Mouse (Mus musculus) heart, embryonic 12.5 days (tissue): Measurements from ENCODE around the gene Frmd4a. TPM values are rescaled to one million over a fixed set of nuclear protein-coding genes. Genes with fewer than 3 reads are reported as not detected.
"Not testable (repeated sequence)": the region's sequence is repeated elsewhere in the genome, so short reads cannot be mapped to it uniquely, and the experiment has no call there.

ENCODE experiments used
- ATAC-seq: fragments of 200-750 bp; cut with Nextera tagmentation; 2 replicates; pipeline ENCODE4 v1.8.0; 2017; ENCODE audit warnings: moderate TSS enrichment, moderate library complexity; ENCODE audit not compliant: insufficient number of reproducible peaks, low FRiP score
- H3K27ac ChIP-seq: fragments of 300-500 bp; sonication (generic); 2 replicates; pipeline ENCODE4 v1.5.1; 2016; ENCODE audit warnings: mild to moderate bottlenecking, moderate library complexity; ENCODE audit not compliant: poor library complexity, severe bottlenecking
- H3K27me3 ChIP-seq: fragments of 300-500 bp; sonication (generic); replicated peaks from 2 replicates; pipeline ENCODE4 v1.6.1; 2016; ENCODE audit warnings: mild to moderate bottlenecking, moderate library complexity
- H3K36me3 ChIP-seq: fragments of 300-500 bp; sonication (generic); 2 replicates; pipeline ENCODE4 v1.6.1; 2016; ENCODE audit warnings: mild to moderate bottlenecking, moderate library complexity
- H3K4me1 ChIP-seq: fragments of 300-500 bp; sonication (generic); replicated peaks from 2 replicates; pipeline ENCODE4 v1.6.1; 2016; ENCODE audit warnings: mild to moderate bottlenecking
- H3K4me2 ChIP-seq: fragments of 300-500 bp; sonication (generic); 2 replicates; pipeline ENCODE4 v1.6.1; 2016; ENCODE audit warnings: mild to moderate bottlenecking, moderate library complexity
- H3K4me3 ChIP-seq: fragments of 300-500 bp; sonication (generic); 2 replicates; pipeline ENCODE4 v1.5.1; 2016; ENCODE audit warnings: mild to moderate bottlenecking
- H3K9ac ChIP-seq: fragments of 300-500 bp; sonication (generic); 2 replicates; pipeline ENCODE4 v1.6.1; 2016; ENCODE audit warnings: mild to moderate bottlenecking, moderate library complexity
- H3K9me3 ChIP-seq: fragments of 300-500 bp; sonication (generic); replicated peaks from 2 replicates; pipeline ENCODE4 v1.6.1; 2016; ENCODE audit warnings: mild to moderate bottlenecking, moderate library complexity
- WGBS: fragments of 180-500 bp; shearing (Covaris S2); methylation state at CpG from one replicate; pipeline ENCODE4 v1.1.7; 2016; 5-methylcytosine and 5-hydroxymethylcytosine counted together
- polyA plus RNA-seq: library from polyadenylated mRNA; unstranded; fragments of >200 nt; fragmentation: Nextera tagmentation; extraction: Ambion mirVana; gene quantifications from 2 replicates; pipeline ENCODE4 v1.2.1, GENCODE M21; 2016

Gene Frmd4a
- polyA plus RNA-seq, 1 experiment from 2014 or later: 23.2 TPM

DNA sequence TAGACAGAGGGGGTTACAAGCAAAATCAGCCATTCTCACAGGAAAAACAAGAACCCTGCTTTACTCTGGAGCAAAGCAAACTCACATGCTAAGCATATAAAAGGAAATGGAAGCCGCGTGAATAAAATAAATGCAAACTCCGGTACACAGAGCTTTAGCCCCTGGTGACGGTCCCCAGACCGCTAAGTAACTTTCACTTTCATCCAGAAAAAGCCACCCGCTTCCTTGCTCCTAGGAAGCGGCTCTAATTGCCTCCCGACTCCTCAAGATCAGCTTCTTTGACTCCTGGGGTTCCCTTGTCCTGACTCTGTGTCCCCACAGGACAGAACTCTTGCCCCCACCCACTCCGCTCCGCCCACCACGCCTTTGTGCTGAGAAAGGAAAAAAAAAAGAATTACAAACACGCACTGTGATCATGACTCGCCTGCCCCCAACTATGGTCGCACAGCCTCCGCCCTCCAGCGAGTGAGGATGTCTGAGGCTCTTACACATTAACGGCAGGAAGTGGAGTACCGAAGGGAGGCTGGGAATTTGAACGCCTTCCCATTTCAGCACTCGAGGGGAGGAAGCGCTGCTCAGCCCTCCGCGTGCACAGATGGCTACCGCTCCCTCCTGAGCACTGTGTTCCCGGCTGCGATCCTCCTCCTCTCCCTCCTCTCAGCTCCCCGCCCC, 541.8 kb downstream of the Frmd4a start:
- peak; percentile 75 for ATAC-seq
- WGBS: 1% methylated on average over 27 of the region's 27 CpGs
- H3K36me3 ChIP-seq: peaks cover under 1% of the 10 kb centered on the region; the same call in 1 of the 2 replicates

GRCm38 (mm10) chr2:4559883-4560247, 542.3 kb downstream of the Frmd4a start:
- peak; percentile 69 for ATAC-seq
- 0% methylated on average over 8 of the region's 8 CpGs for WGBS

More for the DNA sequence above, 541.8 kb downstream of the Frmd4a start:
- Histone ChIP-seq H3K4me1 (peaks cover 74% of the 10 kb centered on the region), H3K27ac (peak overlapping the region; percentile 98), H3K4me2 (peak overlapping the region; percentile 81), H3K4me3 (peak overlapping the region; percentile 59), H3K27me3 (no peaks in the 10 kb centered on the region), H3K9ac (peak overlapping the region; percentile 78), H3K9me3 (no peaks in the 10 kb centered on the region)

GRCm38 (mm10) chr2:4560516-4560915, 543.0 kb downstream of the Frmd4a start:
- Histone ChIP-seq H3K9ac (peak overlapping the region; percentile 78), H3K4me2 (peak overlapping the region; percentile 81), H3K4me3 (peak overlapping the region; percentile 59), H3K27ac (peak overlapping the region; percentile 98), H3K4me1 (peaks cover 79% of the 10 kb centered on the region)
- not testable (repeated sequence) for H3K36me3 ChIP-seq, H3K9me3 ChIP-seq, ATAC-seq, H3K27me3 ChIP-seq
- WGBS: 8% methylated on average over 2 of the region's 2 CpGs

More at GRCm38 (mm10) chr2:4559883-4560247, 542.3 kb downstream of the Frmd4a start:
- Histone ChIP-seq H3K9me3 (no peaks in the 10 kb centered on the region), H3K4me1 (peaks cover 79% of the 10 kb centered on the region), H3K9ac (peak overlapping the region; percentile 78), H3K27ac (peak overlapping the region; percentile 98), H3K4me3 (peak overlapping the region; percentile 59), H3K36me3 (peaks cover 3% of the 10 kb centered on the region), H3K4me2 (peak overlapping the region; percentile 81), H3K27me3 (no peaks in the 10 kb centered on the region)

DNA sequence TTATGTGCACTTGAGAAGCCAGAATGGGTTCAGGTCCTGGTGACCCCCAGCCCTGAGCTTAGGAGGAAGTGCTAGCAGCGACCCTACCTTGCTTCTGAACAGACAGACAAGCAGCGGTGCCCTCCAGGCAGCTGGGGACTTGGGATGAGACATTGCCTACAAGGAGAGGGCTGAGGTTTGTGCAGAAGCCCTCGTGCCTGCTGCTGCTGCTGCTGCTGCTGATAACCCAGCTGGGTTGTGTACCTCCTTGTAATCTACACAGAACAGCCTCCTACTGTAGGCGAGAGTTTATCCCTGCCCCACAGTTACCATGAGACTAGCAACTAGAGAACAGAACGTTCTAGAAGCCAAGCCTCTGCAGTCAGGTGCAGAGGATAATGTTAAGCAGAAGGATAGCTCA, 543.7 kb downstream of the Frmd4a start:
- 6% methylated on average over 5 of the region's 5 CpGs for WGBS
- H3K36me3 ChIP-seq: peaks cover 9% of the 10 kb centered on the region
- peak overlapping the region; percentile 78 for H3K9ac ChIP-seq
- H3K9me3 ChIP-seq: no peaks in the 10 kb centered on the region
- H3K4me1 ChIP-seq: peaks cover 74% of the 10 kb centered on the region
- peak; percentile 81 for ATAC-seq
- no peaks in the 10 kb centered on the region for H3K27me3 ChIP-seq
- peak overlapping the region; percentile 81 for H3K4me2 ChIP-seq
- H3K27ac ChIP-seq: peak overlapping the region; percentile 98
- H3K4me3 ChIP-seq: peak overlapping the region; percentile 59

DNA sequence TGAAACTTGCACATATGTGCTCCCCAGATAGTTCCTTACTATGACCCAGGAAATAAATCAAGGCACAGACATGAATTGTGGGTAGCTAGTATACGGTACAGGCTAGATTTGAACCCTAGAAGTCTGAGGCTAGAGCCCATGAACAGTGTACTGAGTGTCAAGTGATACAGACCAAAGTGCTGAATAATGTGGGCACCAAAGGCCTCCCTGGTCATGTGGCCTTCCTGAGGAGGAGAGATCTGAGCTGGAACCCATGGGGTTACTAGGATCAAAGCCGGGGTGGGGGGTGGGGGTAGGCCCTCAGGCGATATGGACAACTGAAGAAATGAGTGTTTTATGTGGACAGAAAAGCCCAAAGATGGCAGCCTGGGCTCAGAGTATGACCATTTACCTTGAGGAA, 544.9 kb downstream of the Frmd4a start:
- Histone ChIP-seq H3K27ac (no peak overlapping the region), H3K27me3 (no peaks in the 10 kb centered on the region), H3K9ac (no peak overlapping the region), H3K4me2 (peak overlapping the region; percentile 45), H3K4me3 (peak overlapping the region; percentile 59), H3K9me3 (no peaks in the 10 kb centered on the region), H3K4me1 (peaks cover 62% of the 10 kb centered on the region), H3K36me3 (peaks cover 20% of the 10 kb centered on the region)
- peak; percentile 63 for ATAC-seq
- 77% methylated on average over 3 of the region's 3 CpGs for WGBS

- peaks cover 57% of the 10 kb centered on the region for H3K4me1 ChIP-seq
- 68% methylated on average over 5 of the region's 5 CpGs for WGBS
- no peak overlapping the region for H3K27ac ChIP-seq
These were observed 545.3 kb downstream of the Frmd4a start for GRCm38 (mm10) chr2:4562826-4563225.

DNA sequence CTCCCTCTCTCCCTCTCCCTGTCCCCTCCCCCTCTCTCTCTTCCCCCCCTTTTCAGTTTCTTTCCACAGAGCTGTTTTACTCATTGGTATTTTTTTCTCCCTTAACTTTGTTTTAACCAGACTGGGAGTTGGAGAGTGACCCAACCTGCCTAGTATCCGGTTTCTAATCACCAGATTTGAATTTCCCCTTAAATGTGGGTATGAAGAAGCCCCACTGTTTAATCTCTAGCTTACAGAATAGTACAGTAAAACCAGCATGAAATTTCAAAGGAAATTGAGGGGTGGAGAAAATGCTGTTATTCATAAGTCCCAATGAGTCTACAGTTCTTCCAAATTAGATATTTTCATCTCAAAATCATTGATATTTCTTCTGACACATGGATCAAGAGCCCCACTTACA, 545.8 kb downstream of the Frmd4a start:
- WGBS: 82% methylated on average over 1 of the region's 1 CpGs
- no peaks in the 10 kb centered on the region for H3K9me3 ChIP-seq
- no peaks in the 10 kb centered on the region for H3K27me3 ChIP-seq
- no peak overlapping the region for H3K27ac ChIP-seq
- H3K4me1 ChIP-seq: peaks cover 52% of the 10 kb centered on the region
- H3K4me2 ChIP-seq: peak overlapping the region; percentile 45
- H3K9ac ChIP-seq: no peak overlapping the region
- peaks cover 26% of the 10 kb centered on the region for H3K36me3 ChIP-seq
- no peak for ATAC-seq
- peak overlapping the region; percentile 59; the same call in 1 of the 2 replicates for H3K4me3 ChIP-seq

More at GRCm38 (mm10) chr2:4562826-4563225, 545.3 kb downstream of the Frmd4a start:
- Histone ChIP-seq H3K9ac (no peak overlapping the region), H3K9me3 (no peaks in the 10 kb centered on the region), H3K27me3 (no peaks in the 10 kb centered on the region), H3K4me2 (peak overlapping the region; percentile 45), H3K4me3 (peak overlapping the region; percentile 59), H3K36me3 (peaks cover 24% of the 10 kb centered on the region)
- no peak for ATAC-seq

DNA sequence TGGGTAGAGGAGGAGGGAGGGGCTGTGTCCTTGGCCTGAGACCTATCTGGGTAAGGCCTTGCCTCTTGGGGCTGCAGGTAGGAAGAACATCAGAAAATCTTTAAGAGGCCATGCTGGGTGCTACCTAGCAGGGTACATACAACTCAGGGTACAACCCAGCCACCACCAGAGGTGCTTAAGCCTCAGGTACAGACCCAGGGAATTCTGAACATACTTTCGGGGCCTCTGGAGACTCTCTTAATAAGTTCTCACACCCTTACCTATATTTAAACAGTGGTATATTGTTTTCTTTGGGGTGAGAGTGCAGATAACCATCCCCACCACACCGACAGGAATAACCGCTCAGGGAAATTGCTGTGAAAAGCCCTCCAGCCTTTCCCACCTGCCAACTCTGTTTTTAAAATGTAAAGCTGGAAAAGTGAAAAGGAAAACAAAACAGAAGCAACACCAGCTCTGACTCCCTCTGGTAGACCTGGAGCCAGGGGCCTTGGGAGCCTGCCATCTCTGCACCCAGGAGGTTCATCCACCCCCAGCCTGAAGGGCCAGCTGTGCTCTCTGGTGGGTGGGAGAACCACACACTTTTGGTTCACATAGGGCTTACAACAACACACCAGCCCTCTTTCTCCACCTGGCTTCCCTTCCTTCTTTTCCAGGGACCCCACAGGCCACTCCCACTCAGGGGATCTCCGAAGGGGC, 548.9 kb downstream of the Frmd4a start:
- Histone ChIP-seq H3K4me2 (no peak overlapping the region), H3K36me3 (peaks cover 29% of the 10 kb centered on the region), H3K27me3 (no peaks in the 10 kb centered on the region), H3K9me3 (no peaks in the 10 kb centered on the region), H3K4me1 (peaks cover 54% of the 10 kb centered on the region), H3K4me3 (no peak overlapping the region), H3K27ac (no peak overlapping the region), H3K9ac (no peak overlapping the region)
- 87% methylated on average over 4 of the region's 4 CpGs for WGBS
- no peak for ATAC-seq

DNA sequence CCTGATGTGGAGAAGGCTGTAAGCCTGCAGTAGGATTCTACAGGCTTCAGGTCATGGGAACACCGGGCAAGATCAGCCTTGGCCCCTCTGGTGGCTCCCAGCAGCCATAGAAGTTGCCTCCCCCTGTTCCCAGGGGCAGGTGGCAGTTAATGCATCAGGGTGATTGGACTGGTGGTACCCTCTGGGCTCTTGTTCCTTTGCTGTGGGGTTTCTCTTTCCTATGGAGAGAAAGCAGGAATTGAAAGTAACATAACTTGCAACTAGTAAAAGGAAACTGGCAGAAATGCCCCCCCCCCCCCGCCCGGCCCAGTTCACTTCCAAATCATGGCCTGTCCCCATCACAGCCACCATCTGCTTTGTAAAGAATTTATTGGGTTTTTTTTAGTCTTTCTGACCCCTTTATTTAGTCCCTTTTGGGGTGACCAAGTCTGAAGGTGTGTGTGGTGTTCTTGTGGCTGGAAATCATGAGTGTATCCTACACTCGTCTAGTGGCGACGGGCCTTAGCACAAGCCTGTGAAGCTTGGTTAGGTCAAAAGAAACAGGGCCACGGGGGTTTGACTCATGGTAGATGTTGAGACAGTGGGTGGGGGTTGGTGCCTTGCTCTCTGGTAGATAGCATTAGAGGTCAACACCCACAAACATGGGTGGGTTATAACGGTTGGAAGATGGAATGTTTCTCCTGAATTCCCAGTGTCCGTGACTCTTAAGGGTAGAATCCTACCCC, 549.6 kb downstream of the Frmd4a start:
- WGBS: 91% methylated on average over 9 of the region's 9 CpGs
- H3K9me3 ChIP-seq: no peaks in the 10 kb centered on the region
- H3K27me3 ChIP-seq: no peaks in the 10 kb centered on the region
- no peak overlapping the region for H3K4me3 ChIP-seq
- H3K4me1 ChIP-seq: peaks cover 53% of the 10 kb centered on the region
- H3K27ac ChIP-seq: no peak overlapping the region
- H3K4me2 ChIP-seq: no peak overlapping the region
- no peak for ATAC-seq
- peaks cover 36% of the 10 kb centered on the region for H3K36me3 ChIP-seq
- no peak overlapping the region for H3K9ac ChIP-seq

GRCm38 (mm10) chr2:4568967-4569366, 551.5 kb downstream of the Frmd4a start:
- WGBS: 83% methylated on average over 5 of the region's 5 CpGs
- Histone ChIP-seq H3K4me2 (no peak overlapping the region), H3K36me3 (peaks cover 54% of the 10 kb centered on the region), H3K4me3 (no peak overlapping the region), H3K27me3 (no peaks in the 10 kb centered on the region), H3K4me1 (peaks cover 51% of the 10 kb centered on the region), H3K9me3 (no peaks in the 10 kb centered on the region), H3K9ac (no peak overlapping the region), H3K27ac (no peak overlapping the region)
- no peak for ATAC-seq
